Mouse (Mus musculus) layer of hippocampus, postnatal 14 days (tissue): ENCODE measurements around the gene Gm3015. TPM values are rescaled to one million over a fixed set of nuclear protein-coding genes. Genes with fewer than 3 reads are reported as not detected.
"Not testable (repeated sequence)": the region's sequence is repeated elsewhere in the genome, so short reads cannot be mapped to it uniquely, and the experiment has no call there.

Source experiments
- DNase-seq, 2 experiments: peaks; one replicate each; pipeline ENCODE4 v3.0.0; 2021 to 2022; ENCODE audit warnings: low spot score in 2 of 2, mixed read lengths in 1 of 2
- long read RNA-seq, 2 experiments: library from polyadenylated mRNA; stranded (forward); transcript quantifications; one replicate each; pipeline ENCODE4 v2.0.0; 2021
- total RNA-seq, 2 experiments: library from RNA; stranded (reverse); gene quantifications; 2 replicates each; pipeline ENCODE4 v1.2.3; 2021

Gene Gm3015
- total RNA-seq = not detected
- long read RNA-seq, experiment 1 = 0 reads
- long read RNA-seq, experiment 2 = 0 reads

- not testable (repeated sequence) for DNase-seq
Measured at GRCm38 (mm10) chr14:42768721-42769120, at the start of gene Gm3015. Gene Gm3015, minus strand, starts transcription at chr14:42768821.

- DNase-seq = not testable (repeated sequence)
Measured at GRCm38 (mm10) chr14:42797887-42798286, 29.3 kb upstream of the Gm3015 start, which contains the start of gene Gm10377. Gene Gm10377, minus strand, starts transcription at chr14:42797987.

Other genes starting within 250 kb of the Gm3015 start
- not detected for gene Gm8024, start 244.5 kb downstream of the Gm3015 start, total RNA-seq
- not detected for gene Gm17124, start 168.9 kb downstream of the Gm3015 start, total RNA-seq
- not detected for gene Gm3633, start 126.9 kb downstream of the Gm3015 start, total RNA-seq
- gene Gm10378, start 112.9 kb downstream of the Gm3015 start, total RNA-seq = not detected
- gene Gm10377, start 29.2 kb upstream of the Gm3015 start, total RNA-seq = not detected
- not detected for gene Gm21977, start 84.7 kb upstream of the Gm3015 start, total RNA-seq
- gene Gm8082, start 224.8 kb upstream of the Gm3015 start, total RNA-seq = not detected
- under 1 TPM in 1 of 2 experiments, not detected in 1; 0.81 TPM for gene Gm10376, start 246.8 kb upstream of the Gm3015 start, total RNA-seq